Mouse (Mus musculus) neural tube, embryonic 12.5 days (tissue): ENCODE results near the gene Kctd17. TPM values are rescaled to one million over a fixed set of nuclear protein-coding genes. Genes with fewer than 3 reads are reported as not detected.

Experiments used
- ATAC-seq: fragments of 200-750 bp; cut with Nextera tagmentation; 2 replicates; pipeline ENCODE4 v1.8.0; 2017; ENCODE audit warnings: low read depth, mild to moderate bottlenecking, moderate TSS enrichment, moderate library complexity; ENCODE audit not compliant: low FRiP score
- H3K27ac ChIP-seq: fragments of 300-500 bp; sonication (generic); 2 replicates; pipeline ENCODE4 v1.5.1; 2016
- H3K27me3 ChIP-seq: fragments of 300-500 bp; sonication (generic); replicated peaks from 2 replicates; pipeline ENCODE4 v1.6.1; 2016; ENCODE audit warnings: mild to moderate bottlenecking
- H3K36me3 ChIP-seq: fragments of 300-500 bp; sonication (generic); 2 replicates; pipeline ENCODE4 v1.6.1; 2016; ENCODE audit warnings: mild to moderate bottlenecking
- H3K4me1 ChIP-seq: fragments of 300-500 bp; sonication (generic); 2 replicates; pipeline ENCODE4 v1.6.1; 2016
- H3K4me2 ChIP-seq: fragments of 300-500 bp; sonication (generic); replicated peaks from 2 replicates; pipeline ENCODE4 v1.6.1; 2016; ENCODE audit warnings: mild to moderate bottlenecking
- H3K4me3 ChIP-seq: fragments of 300-500 bp; sonication (generic); 2 replicates; pipeline ENCODE4 v1.5.1; 2016
- H3K9ac ChIP-seq: fragments of 300-500 bp; sonication (generic); 2 replicates; pipeline ENCODE4 v1.6.1; 2016; ENCODE audit warnings: mild to moderate bottlenecking
- H3K9me3 ChIP-seq: fragments of 300-500 bp; sonication (generic); 2 replicates; pipeline ENCODE4 v1.6.1; 2016; ENCODE audit warnings: mild to moderate bottlenecking
- WGBS: fragments of 180-500 bp; shearing (Covaris S2); methylation state at CpG from one replicate; pipeline ENCODE4 v1.1.7; 2016; 5-methylcytosine and 5-hydroxymethylcytosine counted together
- polyA plus RNA-seq: library from polyadenylated mRNA; unstranded; fragments of >200 nt; fragmentation: Nextera tagmentation; extraction: Ambion mirVana; gene quantifications from 2 replicates; pipeline ENCODE4 v1.2.1, GENCODE M21; 2016

Gene Kctd17
- polyA plus RNA-seq, 1 experiment from 2014 or later = 91.9 TPM

GRCm38 (mm10) chr15:78402423-78402822 lies 25.9 kb upstream of the Kctd17 start:
- WGBS = 84% methylated on average over 7 of the region's 7 CpGs
- Histone ChIP-seq H3K9me3 (no peaks in the 10 kb centered on the region), H3K4me1 (peaks cover 17% of the 10 kb centered on the region), H3K9ac (no peak overlapping the region), H3K27ac (no peak overlapping the region), H3K27me3 (no peaks in the 10 kb centered on the region; the same call in 1 of the 2 replicates), H3K4me2 (no peak overlapping the region), H3K36me3 (no peaks in the 10 kb centered on the region), H3K4me3 (no peak overlapping the region)
- no peak for ATAC-seq

- Histone ChIP-seq H3K4me2 (no peak overlapping the region), H3K27me3 (peaks cover 4% of the 10 kb centered on the region), H3K27ac (no peak overlapping the region), H3K9me3 (no peaks in the 10 kb centered on the region), H3K4me1 (peaks cover 22% of the 10 kb centered on the region), H3K36me3 (no peaks in the 10 kb centered on the region), H3K4me3 (no peak overlapping the region), H3K9ac (no peak overlapping the region)
- 56% methylated on average over 3 of the region's 3 CpGs for WGBS
- no peak for ATAC-seq
These were observed 25.0 kb upstream of the Kctd17 start for GRCm38 (mm10) chr15:78403301-78403741.

- no peak overlapping the region for H3K4me2 ChIP-seq
- ATAC-seq = no peak
- WGBS = 52% methylated on average over 1 of the region's 1 CpGs
- H3K9ac ChIP-seq = no peak overlapping the region
- H3K4me3 ChIP-seq = no peak overlapping the region
- H3K36me3 ChIP-seq = no peaks in the 10 kb centered on the region
- H3K9me3 ChIP-seq = no peaks in the 10 kb centered on the region
- H3K4me1 ChIP-seq = peaks cover 22% of the 10 kb centered on the region
- H3K27ac ChIP-seq = no peak overlapping the region
- H3K27me3 ChIP-seq = peaks cover 10% of the 10 kb centered on the region
These were observed 24.5 kb upstream of the Kctd17 start for GRCm38 (mm10) chr15:78403896-78404295.

GRCm38 (mm10) chr15:78405098-78405497 lies 23.3 kb upstream of the Kctd17 start:
- Histone ChIP-seq H3K27ac (no peak overlapping the region), H3K36me3 (no peaks in the 10 kb centered on the region), H3K4me1 (peaks cover 29% of the 10 kb centered on the region), H3K9me3 (no peaks in the 10 kb centered on the region), H3K9ac (peak overlapping the region; percentile 56; the same call in 1 of the 2 replicates), H3K27me3 (peaks cover 22% of the 10 kb centered on the region), H3K4me2 (peak overlapping the region; percentile 84), H3K4me3 (peak overlapping the region; percentile 57)
- WGBS = 51% methylated on average over 11 of the region's 11 CpGs
- ATAC-seq = no peak

GRCm38 (mm10) chr15:78405517-78406211 lies 22.7 kb upstream of the Kctd17 start, which contains the start of gene Tst:
TSS of gene Tst (minus strand) at chr15:78405907.
- WGBS = 2% methylated on average over 34 of the region's 34 CpGs
- Histone ChIP-seq H3K36me3 (no peaks in the 10 kb centered on the region), H3K4me1 (peaks cover 34% of the 10 kb centered on the region), H3K9me3 (no peaks in the 10 kb centered on the region), H3K27ac (peak within 1 kb of the TSS; percentile 71), H3K4me3 (peak within 1 kb of the TSS; percentile 57), H3K4me2 (peak within 1 kb of the TSS; percentile 84), H3K9ac (peak within 1 kb of the TSS; percentile 56), H3K27me3 (peaks cover 28% of the 10 kb centered on the region)
- ATAC-seq = peak; percentile 62

GRCm38 (mm10) chr15:78406293-78406934 lies 21.9 kb upstream of the Kctd17 start, which contains the start of gene Mpst:
TSS of gene Mpst (plus strand) at chr15:78406416.
- no peaks in the 10 kb centered on the region; the same call in 1 of the 2 replicates for H3K36me3 ChIP-seq
- no peaks in the 10 kb centered on the region for H3K9me3 ChIP-seq
- WGBS = under 1% methylated on average over 40 of the region's 40 CpGs
- peaks cover 35% of the 10 kb centered on the region for H3K4me1 ChIP-seq
- H3K27ac ChIP-seq = peak within 1 kb of the TSS; percentile 71
- peaks cover 35% of the 10 kb centered on the region for H3K27me3 ChIP-seq
- H3K9ac ChIP-seq = peak within 1 kb of the TSS; percentile 56
- H3K4me3 ChIP-seq = peak within 1 kb of the TSS; percentile 57
- ATAC-seq = peak; percentile 84
- H3K4me2 ChIP-seq = peak within 1 kb of the TSS; percentile 84

GRCm38 (mm10) chr15:78409570-78410052 lies 18.8 kb upstream of the Kctd17 start:
- ATAC-seq = no peak
- WGBS = 8% methylated on average over 12 of the region's 12 CpGs
- peaks cover 42% of the 10 kb centered on the region for H3K27me3 ChIP-seq
- H3K4me2 ChIP-seq = peak overlapping the region; percentile 57
- H3K9me3 ChIP-seq = no peaks in the 10 kb centered on the region
- H3K27ac ChIP-seq = no peak overlapping the region
- H3K9ac ChIP-seq = no peak overlapping the region
- no peak overlapping the region for H3K4me3 ChIP-seq
- H3K36me3 ChIP-seq = no peaks in the 10 kb centered on the region; the same call in 1 of the 2 replicates
- peaks cover 35% of the 10 kb centered on the region for H3K4me1 ChIP-seq

GRCm38 (mm10) chr15:78413083-78413718 lies 15.2 kb upstream of the Kctd17 start:
- peaks cover 13% of the 10 kb centered on the region for H3K4me1 ChIP-seq
- 90% methylated on average over 14 of the region's 14 CpGs for WGBS
- H3K27ac ChIP-seq = no peak overlapping the region
- H3K9me3 ChIP-seq = no peaks in the 10 kb centered on the region
- H3K4me2 ChIP-seq = no peak overlapping the region
- H3K27me3 ChIP-seq = peaks cover 39% of the 10 kb centered on the region
- no peak for ATAC-seq
- no peak overlapping the region for H3K4me3 ChIP-seq
- H3K9ac ChIP-seq = no peak overlapping the region
- no peaks in the 10 kb centered on the region; the same call in 1 of the 2 replicates for H3K36me3 ChIP-seq

GRCm38 (mm10) chr15:78413719-78414117 lies 14.6 kb upstream of the Kctd17 start:
- H3K9ac ChIP-seq = no peak overlapping the region
- H3K27me3 ChIP-seq = peaks cover 34% of the 10 kb centered on the region
- no peak overlapping the region for H3K27ac ChIP-seq
- no peak overlapping the region for H3K4me3 ChIP-seq
- 68% methylated on average over 1 of the region's 1 CpGs for WGBS
- H3K36me3 ChIP-seq = no peaks in the 10 kb centered on the region; the same call in 1 of the 2 replicates
- no peaks in the 10 kb centered on the region for H3K9me3 ChIP-seq
- peaks cover 13% of the 10 kb centered on the region for H3K4me1 ChIP-seq
- ATAC-seq = no peak
- no peak overlapping the region for H3K4me2 ChIP-seq

- Histone ChIP-seq H3K9me3 (no peaks in the 10 kb centered on the region), H3K27ac (no peak overlapping the region), H3K27me3 (peaks cover 29% of the 10 kb centered on the region), H3K4me2 (no peak overlapping the region), H3K4me1 (peaks cover 13% of the 10 kb centered on the region), H3K9ac (no peak overlapping the region), H3K36me3 (no peaks in the 10 kb centered on the region; the same call in 1 of the 2 replicates), H3K4me3 (no peak overlapping the region)
- no peak for ATAC-seq
- 91% methylated on average over 8 of the region's 8 CpGs for WGBS
These were observed 14.2 kb upstream of the Kctd17 start for GRCm38 (mm10) chr15:78414157-78414556.

GRCm38 (mm10) chr15:78416937-78417336 lies 11.4 kb upstream of the Kctd17 start:
- Histone ChIP-seq H3K4me2 (no peak overlapping the region), H3K9ac (no peak overlapping the region), H3K9me3 (no peaks in the 10 kb centered on the region), H3K36me3 (no peaks in the 10 kb centered on the region), H3K27me3 (0 out of 2 replicates have a peak, but pooled peaks cover 2% of the 10 kb centered on the region), H3K27ac (no peak overlapping the region), H3K4me1 (no peaks in the 10 kb centered on the region), H3K4me3 (no peak overlapping the region)
- 32% methylated on average over 4 of the region's 4 CpGs for WGBS
- no peak for ATAC-seq

- no peaks in the 10 kb centered on the region for H3K9me3 ChIP-seq
- H3K4me1 ChIP-seq = no peaks in the 10 kb centered on the region
- H3K4me2 ChIP-seq = no peak overlapping the region
- H3K27ac ChIP-seq = no peak overlapping the region
- H3K4me3 ChIP-seq = no peak overlapping the region
- WGBS = 87% methylated on average over 13 of the region's 13 CpGs
- H3K36me3 ChIP-seq = no peaks in the 10 kb centered on the region
- H3K9ac ChIP-seq = no peak overlapping the region
- no peaks in the 10 kb centered on the region for H3K27me3 ChIP-seq
- no peak for ATAC-seq
These were observed 8.0 kb upstream of the Kctd17 start for GRCm38 (mm10) chr15:78420395-78420794.
